Mouse (Mus musculus): ENCODE results near the gene Il17f.

DNA sequence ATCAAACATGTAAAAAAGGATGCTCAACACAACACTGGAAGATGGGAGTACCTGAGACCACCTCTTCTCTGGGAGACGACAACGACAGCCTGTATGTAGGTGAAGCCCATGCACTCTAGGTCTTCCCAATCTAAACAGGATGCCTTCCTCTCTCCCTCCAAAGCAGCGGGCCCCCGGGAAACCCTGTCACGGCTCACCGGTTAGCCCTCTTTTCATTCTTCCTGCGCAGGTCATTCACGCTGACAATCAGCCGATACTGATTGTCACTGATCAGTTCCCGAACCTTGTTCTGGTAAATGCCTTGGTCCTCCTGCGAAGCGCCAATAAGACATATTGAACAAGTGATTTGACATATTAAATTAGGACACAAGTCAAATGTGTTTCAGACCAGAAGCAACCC lies 27.2 kb upstream of the Il17f start:
- TF ChIP-seq CTCF (IDR thresholded peaks at IDR 0.05; ENCODE audit: low read depth, low read length) (no peak), EP300 (IDR thresholded peaks at IDR 0.05; ENCODE audit: insufficient read depth, low read depth, low read length) (no peak), POLR2A (IDR thresholded peaks at IDR 0.05; ENCODE audit: insufficient read depth, low read length) (no peak)
